Mouse (Mus musculus): ENCODE measurements around the gene Hist1h2bm. TPM values are rescaled to one million over a fixed set of nuclear protein-coding genes. Genes with fewer than 3 reads are reported as not detected.

Gene Hist1h2bm
- total and polyA plus RNA-seq, 3 experiments, result 1.7 to 1,196 TPM; not detected in 1

GRCm38 (mm10) chr13:21722993-21723836, 1.4 kb downstream of the Hist1h2bm start:
- Histone ChIP-seq H3K9ac (ENCODE audit: control insufficient read depth, low read depth, low read length, poor library complexity, severe bottlenecking) (peak overlapping the region; percentile 53), H3K36me3 (ENCODE audit: control insufficient read depth in 1 of 2, insufficient read depth in 2 of 2, low read length in 2 of 2) (peaks cover 0 to 18% of the 10 kb centered on the region in 2 experiments; a peak in 2 of 4 replicates), H3K4me1 (ENCODE audit: control insufficient read depth in 1 of 2, insufficient read depth in 2 of 2, low read length in 2 of 2) (peaks cover 0 to 7% of the 10 kb centered on the region in 2 experiments; a peak in 2 of 4 replicates), H3K4me3 (ENCODE audit: control insufficient read depth in 1 of 2, insufficient read depth in 1 of 2, low read depth in 2 of 2, low read length in 2 of 2) (no peak overlapping the region), H3K27ac (ENCODE audit: control insufficient read depth, low read depth, low read length) (no peak overlapping the region), H3K9me3 (replicated peaks; ENCODE audit: insufficient read depth, low read length) (no peaks in the 10 kb centered on the region), H3K27me3 (ENCODE audit: control insufficient read depth in 1 of 2, insufficient read depth in 2 of 2, low read length in 2 of 2) (no peaks in the 10 kb centered on the region), H3K79me2 (ENCODE audit: control insufficient read depth, insufficient read depth, low read length, poor library complexity) (peaks cover 2% of the 10 kb centered on the region; the same call in 1 of the 2 replicates)
- TF ChIP-seq UBTF (IDR thresholded peaks at IDR 0.05; ENCODE audit: borderline replicate concordance, insufficient read depth, low read depth, low read length), result no peak
- TF ChIP-seq ELF1 (IDR thresholded peaks at IDR 0.05; ENCODE audit: low read depth, low read length), result no peak
- peak in 1 of 3 experiments; percentile 31; a peak in 1 of 6 replicates for TF ChIP-seq CTCF (IDR thresholded peaks at IDR 0.05 in 2 of 3, conservative IDR thresholded peaks at IDR 0.05 in 1 of 3; ENCODE audit: control insufficient read depth in 1 of 3, insufficient read depth in 1 of 3, low read depth in 2 of 3, low read length in 3 of 3, poor library complexity in 1 of 3, severe bottlenecking in 1 of 3)
- TF ChIP-seq TBP (IDR thresholded peaks at IDR 0.05; ENCODE audit: low read depth, low read length), result 0 out of 2 replicates have a peak, but pooled peaks have one; percentile 56
- peak; percentile 59 for DNase-seq (ENCODE audit: low read depth, low spot score)

- H3K36me3 ChIP-seq (ENCODE audit: control insufficient read depth in 1 of 2, insufficient read depth in 2 of 2, low read length in 2 of 2), result no peaks in the 10 kb centered on the region; a peak in 1 of 4 replicates
- H3K4me1 ChIP-seq (ENCODE audit: control insufficient read depth in 1 of 2, insufficient read depth in 2 of 2, low read length in 2 of 2), result peaks cover 0 to 4% of the 10 kb centered on the region in 2 experiments; a peak in 1 of 4 replicates
- DNase-seq (ENCODE audit: low read depth, low spot score), result peak; percentile 48
These were observed 6.2 kb downstream of the Hist1h2bm start for GRCm38 (mm10) chr13:21727948-21728572.

GRCm38 (mm10) chr13:21729544-21729943, 7.7 kb downstream of the Hist1h2bm start:
- no peak for DNase-seq (ENCODE audit: low read depth, low spot score)

More at GRCm38 (mm10) chr13:21727948-21728572, 6.2 kb downstream of the Hist1h2bm start:
- Histone ChIP-seq H3K9ac (ENCODE audit: control insufficient read depth, low read depth, low read length, poor library complexity, severe bottlenecking) (no peak overlapping the region), H3K79me2 (ENCODE audit: control insufficient read depth, insufficient read depth, low read length, poor library complexity) (no peaks in the 10 kb centered on the region), H3K27me3 (ENCODE audit: control insufficient read depth in 1 of 2, insufficient read depth in 2 of 2, low read length in 2 of 2) (no peaks in the 10 kb centered on the region), H3K9me3 (replicated peaks; ENCODE audit: insufficient read depth, low read length) (no peaks in the 10 kb centered on the region; the same call in 1 of the 2 replicates), H3K4me3 (ENCODE audit: control insufficient read depth in 1 of 2, insufficient read depth in 1 of 2, low read depth in 2 of 2, low read length in 2 of 2) (no peak overlapping the region), H3K27ac (ENCODE audit: control insufficient read depth, low read depth, low read length) (no peak overlapping the region)
- TF ChIP-seq GATA1 (IDR thresholded peaks at IDR 0.05; ENCODE audit: low read depth, low read length), result peak; percentile 61
- peak in 1 of 2 experiments; percentile 54; a peak in 1 of 4 replicates for TF ChIP-seq EP300 (IDR thresholded peaks at IDR 0.05; ENCODE audit: low read depth in 1 of 2, low read length in 2 of 2)
- TF ChIP-seq RCOR1 (IDR thresholded peaks at IDR 0.05; ENCODE audit: low read depth, low read length), result 0 out of 2 replicates have a peak, but pooled peaks have one; percentile 42
- TF ChIP-seq TCF12 (IDR thresholded peaks at IDR 0.05; ENCODE audit: low read depth, low read length), result 0 out of 2 replicates have a peak, but pooled peaks have one; percentile 8
- no peak for TF ChIP-seq MAZ (IDR thresholded peaks at IDR 0.05; ENCODE audit: low read depth, low read length)
- TF ChIP-seq TBP (IDR thresholded peaks at IDR 0.05; ENCODE audit: low read depth, low read length), result no peak
- no peak for TF ChIP-seq KAT2A (conservative IDR thresholded peaks at IDR 0.05; ENCODE audit: low read depth, low read length)
- TF ChIP-seq ZC3H11A (IDR thresholded peaks at IDR 0.05; ENCODE audit: low read depth, low read length), result no peak
- no peak for TF ChIP-seq MYC (IDR thresholded peaks at IDR 0.05; ENCODE audit: low read depth, low read length)
- TF ChIP-seq POLR2A (IDR thresholded peaks at IDR 0.05; ENCODE audit: control insufficient read depth in 1 of 2, insufficient read depth in 1 of 2, low read depth in 1 of 2, low read length in 2 of 2, poor library complexity in 1 of 2), result no peak
- TF ChIP-seq CHD2 (IDR thresholded peaks at IDR 0.05; ENCODE audit: low read length), result no peak

More at GRCm38 (mm10) chr13:21729544-21729943, 7.7 kb downstream of the Hist1h2bm start:
- Histone ChIP-seq H3K9me3 (replicated peaks; ENCODE audit: insufficient read depth, low read length) (no peaks in the 10 kb centered on the region; the same call in 1 of the 2 replicates), H3K79me2 (ENCODE audit: control insufficient read depth, insufficient read depth, low read length, poor library complexity) (no peaks in the 10 kb centered on the region; the same call in 1 of the 2 replicates), H3K4me1 (ENCODE audit: control insufficient read depth in 1 of 2, insufficient read depth in 2 of 2, low read length in 2 of 2) (peaks cover 0 to 10% of the 10 kb centered on the region in 2 experiments; a peak in 2 of 4 replicates), H3K36me3 (ENCODE audit: control insufficient read depth in 1 of 2, insufficient read depth in 2 of 2, low read length in 2 of 2) (no peaks in the 10 kb centered on the region; a peak in 1 of 4 replicates), H3K27me3 (ENCODE audit: control insufficient read depth in 1 of 2, insufficient read depth in 2 of 2, low read length in 2 of 2) (no peaks in the 10 kb centered on the region), H3K9ac (ENCODE audit: control insufficient read depth, low read depth, low read length, poor library complexity, severe bottlenecking) (no peak overlapping the region), H3K27ac (ENCODE audit: control insufficient read depth, low read depth, low read length) (no peak overlapping the region), H3K4me3 (ENCODE audit: control insufficient read depth in 1 of 2, insufficient read depth in 1 of 2, low read depth in 2 of 2, low read length in 2 of 2) (no peak overlapping the region)
- no peak for TF ChIP-seq GATA1 (IDR thresholded peaks at IDR 0.05; ENCODE audit: low read depth, low read length)
- TF ChIP-seq KAT2A (conservative IDR thresholded peaks at IDR 0.05; ENCODE audit: low read depth, low read length), result no peak
- TF ChIP-seq NRF1 (IDR thresholded peaks at IDR 0.05; ENCODE audit: insufficient read depth, low read depth, low read length, poor library complexity, severe bottlenecking), result no peak
- TF ChIP-seq JUND (IDR thresholded peaks at IDR 0.05; ENCODE audit: low read depth, low read length), result no peak
- no peak for TF ChIP-seq HCFC1 (IDR thresholded peaks at IDR 0.05; ENCODE audit: low read depth, low read length)
- TF ChIP-seq TAL1 (IDR thresholded peaks at IDR 0.05; ENCODE audit: low read length), result no peak
- TF ChIP-seq CTCF (IDR thresholded peaks at IDR 0.05 in 2 of 3, conservative IDR thresholded peaks at IDR 0.05 in 1 of 3; ENCODE audit: control insufficient read depth in 1 of 3, insufficient read depth in 1 of 3, low read depth in 2 of 3, low read length in 3 of 3, poor library complexity in 1 of 3, severe bottlenecking in 1 of 3), result no peak
- TF ChIP-seq MAFK (IDR thresholded peaks at IDR 0.05; ENCODE audit: borderline replicate concordance, low read depth, low read length), result no peak
- no peak for TF ChIP-seq MEF2A (IDR thresholded peaks at IDR 0.05; ENCODE audit: extremely low read depth, insufficient replicate concordance, low read depth, low read length, poor library complexity, severe bottlenecking)

Measured in MEL (cell line).